Mouse (Mus musculus) limb, embryonic 14.5 days (tissue): ENCODE data around the gene Fam163a. TPM values are rescaled to one million over a fixed set of nuclear protein-coding genes. Genes with fewer than 3 reads are reported as not detected.

Source experiments
- ATAC-seq: fragments of 200-750 bp; cut with Nextera tagmentation; 2 replicates; pipeline ENCODE4 v1.8.0; 2017; ENCODE audit warnings: low read depth, moderate number of reproducible peaks, moderate TSS enrichment; ENCODE audit not compliant: low FRiP score
- DNase-seq: peaks from one replicate; pipeline ENCODE4 v3.0.0-alpha.2; 2015; ENCODE audit warnings: low spot score
- H3K27ac ChIP-seq: fragments of 300-500 bp; sonication (generic); replicated peaks from 2 replicates; pipeline ENCODE4 v1.5.1; 2014; ENCODE audit warnings: low read depth, mild to moderate bottlenecking, low read length, moderate library complexity, mixed read lengths
- H3K27me3 ChIP-seq: fragments of 300-500 bp; sonication (generic); 2 replicates; pipeline ENCODE4 v1.6.1; 2014; ENCODE audit warnings: low read length, mixed read lengths; ENCODE audit not compliant: control insufficient read depth, insufficient read depth
- H3K36me3 ChIP-seq: fragments of 300-500 bp; sonication (generic); 2 replicates; pipeline ENCODE4 v1.6.1; 2014; ENCODE audit warnings: mild to moderate bottlenecking, low read length, moderate library complexity, mixed read lengths; ENCODE audit not compliant: control insufficient read depth, insufficient read depth
- H3K4me1 ChIP-seq: fragments of 300-500 bp; sonication (generic); 2 replicates; pipeline ENCODE4 v1.6.1; 2014; ENCODE audit warnings: antibody characterized with exemption, low read length, mixed read lengths; ENCODE audit not compliant: control insufficient read depth, insufficient read depth
- H3K4me2 ChIP-seq: fragments of 300-500 bp; sonication (generic); replicated peaks from 2 replicates; pipeline ENCODE4 v1.6.1; 2014; ENCODE audit warnings: low read depth, mild to moderate bottlenecking, low read length, moderate library complexity; ENCODE audit not compliant: severe bottlenecking
- H3K4me3 ChIP-seq: fragments of 300-500 bp; sonication (generic); replicated peaks from 2 replicates; pipeline ENCODE4 v1.5.1; 2014; ENCODE audit warnings: low read length
- H3K9ac ChIP-seq: fragments of 300-500 bp; sonication (generic); 2 replicates; pipeline ENCODE4 v1.6.1; 2014; ENCODE audit warnings: mild to moderate bottlenecking, low read depth, low read length, moderate library complexity; ENCODE audit not compliant: severe bottlenecking
- H3K9me3 ChIP-seq: fragments of 300-500 bp; sonication (generic); 2 replicates; pipeline ENCODE4 v1.6.1; 2016; ENCODE audit warnings: low read length; ENCODE audit not compliant: control insufficient read depth
- POLR2A ChIP-seq: fragments of 200-500 bp; IDR thresholded peaks from 2 replicates; pipeline ENCODE4 v1.8.0; 2012; ENCODE audit warnings: inconsistent platforms, mild to moderate bottlenecking, moderate library complexity, borderline replicate concordance; ENCODE audit not compliant: insufficient read depth, insufficient read length; ENCODE audit errors: extremely low read depth
- WGBS: fragments of 180-500 bp; shearing (Covaris S2); extraction: QIAGEN DNeasy Blood & Tissue Kit; methylation state at CpG from one replicate; pipeline ENCODE4 v1.1.7; 2014; 5-methylcytosine and 5-hydroxymethylcytosine counted together
- polyA plus RNA-seq, 2 experiments: library from polyadenylated mRNA; depleted of rRNA in 1 of 2; stranded (reverse) in 1 of 2; unstranded in 1 of 2; fragments of >200 nt; fragmentation: Nextera tagmentation in 1 of 2; extraction: Ambion mirVana in 1 of 2; gene quantifications; 2 replicates each; pipeline versions ENCODE4 v1.2.1 to v1.2.3; 2012 to 2014

Fam163a gene
- polyA plus RNA-seq, 2 experiments = 0.96 to 1.0 TPM

DNA sequence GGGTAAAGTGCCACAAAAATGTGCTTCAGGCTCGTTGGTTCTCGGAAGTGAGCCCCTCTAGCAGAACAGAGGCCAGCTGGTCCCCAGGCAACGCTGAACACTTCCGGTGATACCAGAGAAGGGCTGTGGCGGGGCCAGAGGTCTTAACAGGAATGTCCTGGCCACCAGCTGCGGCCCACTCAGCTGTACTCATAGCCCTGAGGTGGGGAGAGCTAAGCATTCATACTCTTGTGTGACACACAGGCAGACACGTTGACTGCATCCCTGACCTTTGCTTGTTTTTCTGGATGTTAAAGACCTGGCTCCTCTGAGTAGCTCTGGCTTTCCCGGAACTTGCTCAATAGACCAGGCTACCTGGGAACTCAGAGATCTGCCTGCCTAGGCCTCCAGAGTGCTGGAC lies 130.3 kb downstream of the Fam163a start:
- Histone ChIP-seq H3K9me3 (no peaks in the 10 kb centered on the region), H3K9ac (no peak overlapping the region), H3K27ac (no peak overlapping the region), H3K27me3 (no peaks in the 10 kb centered on the region), H3K4me1 (no peaks in the 10 kb centered on the region; the same call in 1 of the 2 replicates), H3K4me2 (no peak overlapping the region), H3K36me3 (no peaks in the 10 kb centered on the region), H3K4me3 (no peak overlapping the region)
- peak; percentile 28 for DNase-seq
- WGBS = 35% methylated on average over 7 of the region's 8 CpGs
- no peak for TF ChIP-seq POLR2A
- ATAC-seq = peak; percentile 53; the same call in 1 of the 2 replicates

DNA sequence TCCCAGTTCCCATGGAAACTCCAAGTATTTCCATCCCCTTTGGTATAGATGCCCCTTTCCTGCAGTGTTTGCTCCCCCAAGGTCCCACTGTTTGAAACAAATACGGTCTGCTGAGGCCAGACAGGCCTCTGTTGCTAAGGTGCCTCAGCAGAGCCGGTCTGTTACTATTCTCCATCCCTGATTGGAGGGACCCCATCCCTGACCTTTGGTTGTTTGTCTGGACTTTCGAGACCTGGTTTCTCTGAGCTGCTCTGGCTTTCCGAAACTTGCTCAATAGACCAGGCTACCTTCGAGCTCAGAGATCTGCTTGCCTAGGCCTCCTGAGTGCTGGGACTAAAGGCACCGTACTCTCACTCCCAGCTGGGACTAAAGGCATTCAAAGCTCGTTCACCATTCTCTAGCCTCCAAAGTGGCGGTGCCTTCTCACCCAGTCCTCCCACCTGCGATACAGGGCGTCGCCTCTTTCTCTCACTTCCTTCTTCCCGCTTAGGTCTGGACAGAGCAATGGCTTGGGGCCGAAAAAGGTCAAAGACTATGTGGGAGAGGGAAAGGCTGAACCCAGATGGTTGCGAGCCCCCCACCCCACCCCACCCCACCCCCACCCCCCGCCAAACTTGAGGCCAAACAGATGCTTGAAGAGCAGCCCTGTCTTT lies 131.5 kb downstream of the Fam163a start:
- Histone ChIP-seq H3K27ac (no peak overlapping the region), H3K36me3 (no peaks in the 10 kb centered on the region), H3K9me3 (no peaks in the 10 kb centered on the region), H3K4me1 (no peaks in the 10 kb centered on the region; the same call in 1 of the 2 replicates), H3K4me3 (no peak overlapping the region), H3K4me2 (no peak overlapping the region), H3K27me3 (no peaks in the 10 kb centered on the region), H3K9ac (no peak overlapping the region)
- ATAC-seq (no peak), DNase-seq (no peak)
- TF ChIP-seq POLR2A = no peak
- 62% methylated on average over 15 of the region's 15 CpGs for WGBS

DNA sequence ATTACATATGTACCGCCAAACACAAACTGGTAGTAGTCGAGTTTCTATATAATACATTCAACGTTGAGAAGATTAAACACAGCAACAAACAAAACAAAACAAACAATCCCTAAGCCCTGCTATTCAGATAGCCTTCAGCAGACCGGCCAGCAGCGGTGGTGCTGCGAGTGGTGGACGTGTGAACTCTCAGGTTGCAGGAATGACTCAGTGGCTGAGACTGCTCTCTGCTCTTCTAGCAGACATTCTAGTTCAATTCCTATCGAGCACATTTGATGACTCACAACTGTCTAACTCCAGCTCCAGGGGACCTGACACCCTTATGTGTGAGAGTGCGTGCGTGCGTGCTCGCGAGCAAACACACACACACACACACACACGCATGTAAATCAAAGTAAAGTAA lies 134.7 kb downstream of the Fam163a start:
- Histone ChIP-seq H3K27ac (no peak overlapping the region), H3K9me3 (no peaks in the 10 kb centered on the region), H3K4me1 (no peaks in the 10 kb centered on the region; the same call in 1 of the 2 replicates), H3K4me2 (no peak overlapping the region), H3K9ac (no peak overlapping the region), H3K36me3 (peaks cover 23% of the 10 kb centered on the region), H3K27me3 (no peaks in the 10 kb centered on the region), H3K4me3 (no peak overlapping the region)
- ATAC-seq (no peak), DNase-seq (no peak)
- WGBS = 82% methylated on average over 14 of the region's 14 CpGs
- TF ChIP-seq POLR2A = no peak

DNA sequence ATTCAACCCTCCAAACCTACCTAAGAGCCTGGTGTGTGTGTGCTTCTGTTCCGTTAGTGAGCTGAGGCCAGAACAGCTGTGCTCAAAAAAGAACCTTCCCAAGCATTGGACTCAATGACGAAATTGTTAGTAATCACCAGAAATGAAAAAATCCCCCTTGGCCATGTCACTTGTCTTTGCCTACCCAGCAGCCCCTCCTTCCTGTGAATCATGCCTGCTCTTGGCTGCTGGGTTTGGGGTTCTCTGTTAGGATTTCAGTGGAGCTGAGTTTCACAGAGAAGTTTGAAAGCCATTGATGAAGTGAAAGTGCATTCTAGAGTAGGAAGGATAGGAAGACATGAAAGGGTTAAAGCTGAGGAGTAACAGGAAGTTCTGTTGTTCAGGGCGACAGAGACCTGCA lies 138.7 kb downstream of the Fam163a start:
- 68% methylated on average over 3 of the region's 3 CpGs for WGBS
- no peak overlapping the region for H3K4me2 ChIP-seq
- H3K36me3 ChIP-seq = peaks cover 59% of the 10 kb centered on the region
- H3K4me1 ChIP-seq = no peaks in the 10 kb centered on the region
- H3K27ac ChIP-seq = no peak overlapping the region
- no peak overlapping the region for H3K4me3 ChIP-seq
- H3K9me3 ChIP-seq = no peaks in the 10 kb centered on the region
- H3K9ac ChIP-seq = no peak overlapping the region
- DNase-seq (no peak), ATAC-seq (no peak)
- TF ChIP-seq POLR2A = no peak
- no peaks in the 10 kb centered on the region for H3K27me3 ChIP-seq

DNA sequence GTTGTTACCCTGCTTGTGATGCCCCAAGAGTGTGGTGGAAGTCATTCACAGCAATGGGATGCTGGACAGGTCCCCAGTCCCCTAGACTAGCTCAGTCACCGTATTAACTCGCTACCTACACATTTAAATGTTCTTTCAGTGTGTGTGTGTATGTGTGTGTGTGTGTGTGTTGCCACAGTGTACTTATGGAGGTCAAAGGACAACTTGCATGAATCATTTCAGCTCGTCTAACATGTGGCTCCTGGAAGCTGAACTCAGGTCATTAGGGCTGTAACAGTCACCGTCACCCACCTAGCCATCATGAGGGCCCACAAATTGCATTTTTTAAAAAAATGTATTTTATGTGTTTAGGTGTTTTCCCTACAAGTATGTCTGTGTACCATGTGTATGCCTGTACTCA lies 142.6 kb downstream of the Fam163a start:
- Histone ChIP-seq H3K27ac (no peak overlapping the region), H3K4me2 (no peak overlapping the region), H3K4me1 (no peaks in the 10 kb centered on the region), H3K9me3 (no peaks in the 10 kb centered on the region), H3K27me3 (no peaks in the 10 kb centered on the region), H3K9ac (no peak overlapping the region), H3K4me3 (no peak overlapping the region), H3K36me3 (peaks cover 71% of the 10 kb centered on the region)
- DNase-seq (no peak), ATAC-seq (no peak)
- WGBS = 95% methylated on average over 4 of the region's 4 CpGs
- no peak for TF ChIP-seq POLR2A
